Mouse (Mus musculus): Measurements from ENCODE around the gene Tmem72. TPM values are rescaled to one million over a fixed set of nuclear protein-coding genes. Genes with fewer than 3 reads are reported as not detected.
A peak's percentile ranks its signal among the peaks of the same experiment; 100 is the strongest.

Tmem72 gene
- polyA plus RNA-seq, 1 experiment, result 0.08 TPM

DNA sequence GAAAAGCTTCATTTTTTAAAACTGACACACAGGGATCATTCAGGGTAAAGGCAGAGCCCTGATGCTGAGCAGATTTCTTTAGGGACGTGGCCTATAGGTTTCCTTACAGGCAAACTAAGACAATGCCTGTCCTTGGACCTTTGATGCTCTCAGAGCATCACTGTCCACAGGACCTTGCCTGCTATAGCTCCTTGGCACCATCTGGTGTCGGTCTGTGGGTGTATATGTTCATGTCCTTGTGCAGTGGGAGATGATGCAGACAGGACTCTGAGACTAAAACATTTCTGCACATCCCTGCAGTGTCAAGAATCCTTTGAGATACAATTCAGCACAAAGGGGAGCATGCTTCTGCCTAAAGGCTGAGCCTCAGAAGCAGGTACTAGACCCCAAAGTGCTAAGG is 19.3 kb downstream of the Tmem72 start:
- no peak overlapping the region for H3K27ac ChIP-seq (ENCODE audit: insufficient read depth, low read length)
- no peaks in the 10 kb centered on the region for H3K4me1 ChIP-seq (ENCODE audit: control insufficient read depth, insufficient read depth, low read length)
- no peak overlapping the region for H3K4me3 ChIP-seq (ENCODE audit: insufficient read depth, low read length)
- TF ChIP-seq POLR2A (IDR thresholded peaks at IDR 0.05; ENCODE audit: extremely low read depth, insufficient read depth, low read length) (no peak), CTCF (IDR thresholded peaks at IDR 0.05; ENCODE audit: extremely low read depth, insufficient read depth, low read length) (peak; percentile 53)

DNA sequence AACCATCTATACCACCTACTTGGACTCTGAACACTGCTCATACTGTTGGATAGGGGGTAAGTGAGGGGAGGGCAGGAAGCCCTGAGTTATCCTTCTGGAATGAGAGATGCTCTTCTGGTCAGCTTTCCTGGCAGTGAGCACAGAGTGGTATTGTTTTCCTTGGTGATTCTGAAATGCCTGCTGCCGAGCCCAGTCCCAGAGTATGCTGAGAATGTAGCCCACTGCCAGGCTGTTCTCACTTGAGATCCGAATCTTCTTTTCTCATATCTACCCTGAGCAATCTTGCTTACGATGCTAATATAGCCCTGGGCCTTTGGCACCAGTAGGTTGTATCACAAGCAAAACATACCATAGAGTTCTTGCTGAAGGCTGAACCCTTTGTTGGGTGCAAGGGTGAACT is 22.4 kb downstream of the Tmem72 start:
- TF ChIP-seq CTCF (IDR thresholded peaks at IDR 0.05; ENCODE audit: extremely low read depth, insufficient read depth, low read length) (no peak), POLR2A (IDR thresholded peaks at IDR 0.05; ENCODE audit: extremely low read depth, insufficient read depth, low read length) (no peak)

DNA sequence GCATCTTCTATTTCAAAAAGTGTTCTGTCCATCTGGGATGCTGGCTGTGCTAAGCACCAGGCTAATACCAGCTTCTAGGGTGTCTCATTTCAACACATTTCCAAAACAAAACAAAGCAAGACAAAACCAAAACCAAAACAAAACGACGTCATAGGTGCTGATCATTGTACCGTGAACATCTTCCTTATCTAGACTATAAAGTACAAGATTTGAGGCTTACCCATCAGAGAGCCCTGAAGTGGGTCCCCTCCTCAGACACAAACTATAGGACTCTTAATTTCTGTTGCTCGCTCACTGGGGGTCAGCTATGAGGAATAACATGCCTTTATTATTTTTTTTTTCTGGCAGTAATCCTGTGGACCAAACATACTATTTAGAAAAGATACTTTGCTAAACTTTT is 23.1 kb downstream of the Tmem72 start:
- Histone ChIP-seq H3K4me1 (ENCODE audit: control insufficient read depth, insufficient read depth, low read length) (no peaks in the 10 kb centered on the region), H3K27ac (ENCODE audit: insufficient read depth, low read length) (no peak overlapping the region), H3K4me3 (ENCODE audit: insufficient read depth, low read length) (no peak overlapping the region)
- TF ChIP-seq CTCF (IDR thresholded peaks at IDR 0.05; ENCODE audit: extremely low read depth, insufficient read depth, low read length) (no peak), POLR2A (IDR thresholded peaks at IDR 0.05; ENCODE audit: extremely low read depth, insufficient read depth, low read length) (no peak)

More for the DNA sequence above, 22.4 kb downstream of the Tmem72 start:
- no peak overlapping the region for H3K4me3 ChIP-seq (ENCODE audit: insufficient read depth, low read length)
- H3K4me1 ChIP-seq (ENCODE audit: control insufficient read depth, insufficient read depth, low read length), result no peaks in the 10 kb centered on the region
- no peak overlapping the region for H3K27ac ChIP-seq (ENCODE audit: insufficient read depth, low read length)

DNA sequence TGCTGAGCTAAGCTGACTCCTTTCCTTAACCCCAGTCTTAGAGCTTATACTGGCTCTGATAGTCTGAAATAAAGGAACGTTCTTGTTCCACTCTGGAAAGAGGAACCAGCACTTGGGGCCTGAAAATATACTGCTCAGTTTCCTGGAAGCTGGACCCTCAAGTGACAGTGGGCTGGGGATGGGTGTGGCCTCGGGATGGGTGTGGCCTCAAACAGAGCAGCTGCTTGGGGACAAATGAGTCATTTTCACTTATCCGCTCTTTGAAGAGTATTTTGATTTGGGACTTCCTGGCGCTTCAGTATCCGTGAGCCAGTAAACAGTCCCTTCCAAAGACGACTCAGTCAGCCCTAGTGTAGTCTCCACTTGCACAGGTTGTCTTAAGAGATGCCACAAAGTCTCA is 34.4 kb downstream of the Tmem72 start:
- no peaks in the 10 kb centered on the region for H3K4me1 ChIP-seq (ENCODE audit: control insufficient read depth, insufficient read depth, low read length)
- H3K27ac ChIP-seq (ENCODE audit: insufficient read depth, low read length), result no peak overlapping the region
- H3K4me3 ChIP-seq (ENCODE audit: insufficient read depth, low read length), result no peak overlapping the region
- TF ChIP-seq POLR2A (IDR thresholded peaks at IDR 0.05; ENCODE audit: extremely low read depth, insufficient read depth, low read length), result no peak
- no peak for TF ChIP-seq CTCF (IDR thresholded peaks at IDR 0.05; ENCODE audit: extremely low read depth, insufficient read depth, low read length)

DNA sequence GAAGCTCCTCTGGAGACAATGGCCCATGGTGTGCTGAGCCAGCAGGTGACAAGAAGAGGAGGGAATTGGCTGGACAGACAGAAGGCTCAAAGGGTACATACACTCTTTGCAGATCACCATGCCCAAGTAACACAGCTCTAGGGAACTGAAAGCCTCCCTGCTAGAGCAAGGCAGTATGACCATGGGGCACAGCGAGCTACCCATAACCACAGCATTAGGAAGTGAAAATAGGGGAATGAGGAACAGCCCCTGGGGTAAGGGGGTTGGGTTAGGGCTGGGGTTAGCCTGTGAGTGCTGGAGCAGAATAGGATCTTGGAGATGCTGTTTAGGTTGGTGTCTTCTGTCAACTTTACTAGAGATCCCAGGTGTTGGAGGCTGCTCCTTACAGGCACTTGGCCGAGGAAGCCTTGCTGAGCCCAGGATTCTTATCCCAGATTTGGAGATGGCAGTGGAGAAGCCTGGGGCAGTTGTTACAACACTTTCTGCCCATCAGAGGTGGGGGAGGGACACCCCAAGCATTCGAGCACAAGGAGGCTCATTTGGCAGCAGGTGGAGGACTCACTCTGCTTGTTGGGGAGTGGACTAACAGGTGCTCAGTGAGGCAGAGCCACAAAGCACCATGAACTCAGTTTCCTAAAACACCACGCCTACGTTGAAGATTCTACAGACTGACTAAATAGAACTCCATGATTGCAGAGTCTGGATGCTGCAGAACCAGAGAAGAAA is 37.0 kb downstream of the Tmem72 start:
- no peaks in the 10 kb centered on the region for H3K4me1 ChIP-seq (ENCODE audit: control insufficient read depth, insufficient read depth, low read length)
- no peak overlapping the region for H3K27ac ChIP-seq (ENCODE audit: insufficient read depth, low read length)
- no peak overlapping the region for H3K4me3 ChIP-seq (ENCODE audit: insufficient read depth, low read length)
- TF ChIP-seq CTCF (IDR thresholded peaks at IDR 0.05; ENCODE audit: extremely low read depth, insufficient read depth, low read length) (no peak), POLR2A (IDR thresholded peaks at IDR 0.05; ENCODE audit: extremely low read depth, insufficient read depth, low read length) (no peak)

DNA sequence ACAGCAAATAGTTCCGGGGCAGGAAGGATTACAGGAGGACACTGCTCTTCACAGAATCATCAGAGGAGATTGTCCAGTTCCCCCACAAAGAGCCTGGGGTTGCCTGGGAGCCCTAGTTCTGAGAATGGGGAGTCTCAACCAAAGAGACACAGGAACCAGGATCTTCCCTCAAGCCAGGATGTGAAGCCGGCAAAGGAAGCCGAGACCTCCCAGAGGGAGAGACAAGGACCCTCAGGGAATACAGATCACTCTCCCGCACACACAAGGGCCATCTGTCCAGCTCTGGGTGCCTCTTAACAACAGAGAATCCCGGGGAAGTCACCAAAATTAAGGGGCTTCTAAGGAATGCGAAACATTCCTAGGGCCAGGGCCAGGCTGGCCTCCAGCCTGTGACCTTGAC is 39.4 kb downstream of the Tmem72 start:
- H3K27ac ChIP-seq (ENCODE audit: insufficient read depth, low read length), result no peak overlapping the region
- H3K4me3 ChIP-seq (ENCODE audit: insufficient read depth, low read length), result no peak overlapping the region
- no peaks in the 10 kb centered on the region for H3K4me1 ChIP-seq (ENCODE audit: control insufficient read depth, insufficient read depth, low read length)
- TF ChIP-seq POLR2A (IDR thresholded peaks at IDR 0.05; ENCODE audit: extremely low read depth, insufficient read depth, low read length) (no peak), CTCF (IDR thresholded peaks at IDR 0.05; ENCODE audit: extremely low read depth, insufficient read depth, low read length) (no peak)

DNA sequence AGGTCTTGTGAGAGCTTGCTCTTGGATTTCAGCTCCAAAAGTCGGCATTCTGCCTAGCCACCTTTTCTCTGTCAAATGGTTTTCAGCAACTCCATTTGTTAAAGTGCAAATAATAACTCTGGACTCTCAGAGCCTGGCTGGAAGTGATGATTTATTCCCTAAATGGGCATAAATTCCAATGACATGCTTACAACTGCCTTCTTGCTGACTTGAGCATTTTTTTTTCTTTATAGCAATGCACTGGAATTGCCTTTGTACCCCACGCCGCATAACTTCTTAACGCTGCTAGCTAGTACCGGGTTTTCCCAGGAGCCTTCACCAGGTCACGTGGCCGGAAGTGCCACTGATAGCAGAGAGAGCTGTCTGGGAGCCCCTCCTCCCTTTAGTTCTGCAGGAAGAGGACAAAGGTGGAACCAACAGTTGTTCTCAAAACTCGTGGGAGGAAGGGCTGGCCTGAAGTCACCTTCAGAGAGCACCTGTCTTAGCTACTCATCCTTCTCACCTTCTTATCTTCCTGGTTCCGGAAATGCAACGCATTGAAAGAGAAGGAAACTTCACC is 40.3 kb downstream of the Tmem72 start:
- H3K4me1 ChIP-seq (ENCODE audit: control insufficient read depth, insufficient read depth, low read length), result no peaks in the 10 kb centered on the region
- no peak for TF ChIP-seq CTCF (IDR thresholded peaks at IDR 0.05; ENCODE audit: extremely low read depth, insufficient read depth, low read length)
- no peak for TF ChIP-seq POLR2A (IDR thresholded peaks at IDR 0.05; ENCODE audit: extremely low read depth, insufficient read depth, low read length)
- H3K4me3 ChIP-seq (ENCODE audit: insufficient read depth, low read length), result no peak overlapping the region
- no peak overlapping the region for H3K27ac ChIP-seq (ENCODE audit: insufficient read depth, low read length)

DNA sequence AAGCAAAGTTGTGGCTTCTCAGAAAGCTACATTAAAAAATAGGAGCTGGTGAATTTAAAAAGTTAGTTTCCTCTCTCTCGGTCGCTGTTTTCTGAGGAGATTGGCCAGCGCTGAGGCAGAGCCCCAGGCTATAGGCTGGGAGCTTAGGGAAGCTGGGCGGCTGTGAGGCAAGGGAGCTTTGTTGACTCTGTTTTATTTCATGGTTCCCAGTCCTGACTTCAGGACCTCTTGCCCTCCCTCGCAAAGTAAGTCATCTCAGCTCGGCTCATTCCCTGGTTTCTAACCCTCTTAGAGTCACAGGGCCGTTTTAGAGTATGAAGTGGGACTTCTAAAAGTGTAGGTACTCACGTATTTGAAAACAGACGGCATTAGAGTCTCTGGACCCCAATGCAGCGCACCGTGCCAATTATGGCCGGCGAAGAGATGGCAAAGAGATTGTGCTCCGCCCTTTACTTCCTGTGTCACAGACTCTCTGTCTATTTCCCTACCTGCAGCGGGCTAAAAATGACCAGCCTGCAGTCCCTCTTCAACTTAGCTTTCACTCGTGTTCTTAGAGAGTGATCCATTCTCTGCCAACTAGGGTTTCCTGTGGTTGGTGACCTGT is 42.3 kb downstream of the Tmem72 start:
- no peak overlapping the region for H3K27ac ChIP-seq (ENCODE audit: insufficient read depth, low read length)
- H3K4me1 ChIP-seq (ENCODE audit: control insufficient read depth, insufficient read depth, low read length), result no peaks in the 10 kb centered on the region
- TF ChIP-seq POLR2A (IDR thresholded peaks at IDR 0.05; ENCODE audit: extremely low read depth, insufficient read depth, low read length) (no peak), CTCF (IDR thresholded peaks at IDR 0.05; ENCODE audit: extremely low read depth, insufficient read depth, low read length) (no peak)
- peak overlapping the region; percentile 43; the same call in 1 of the 2 replicates for H3K4me3 ChIP-seq (ENCODE audit: insufficient read depth, low read length)

DNA sequence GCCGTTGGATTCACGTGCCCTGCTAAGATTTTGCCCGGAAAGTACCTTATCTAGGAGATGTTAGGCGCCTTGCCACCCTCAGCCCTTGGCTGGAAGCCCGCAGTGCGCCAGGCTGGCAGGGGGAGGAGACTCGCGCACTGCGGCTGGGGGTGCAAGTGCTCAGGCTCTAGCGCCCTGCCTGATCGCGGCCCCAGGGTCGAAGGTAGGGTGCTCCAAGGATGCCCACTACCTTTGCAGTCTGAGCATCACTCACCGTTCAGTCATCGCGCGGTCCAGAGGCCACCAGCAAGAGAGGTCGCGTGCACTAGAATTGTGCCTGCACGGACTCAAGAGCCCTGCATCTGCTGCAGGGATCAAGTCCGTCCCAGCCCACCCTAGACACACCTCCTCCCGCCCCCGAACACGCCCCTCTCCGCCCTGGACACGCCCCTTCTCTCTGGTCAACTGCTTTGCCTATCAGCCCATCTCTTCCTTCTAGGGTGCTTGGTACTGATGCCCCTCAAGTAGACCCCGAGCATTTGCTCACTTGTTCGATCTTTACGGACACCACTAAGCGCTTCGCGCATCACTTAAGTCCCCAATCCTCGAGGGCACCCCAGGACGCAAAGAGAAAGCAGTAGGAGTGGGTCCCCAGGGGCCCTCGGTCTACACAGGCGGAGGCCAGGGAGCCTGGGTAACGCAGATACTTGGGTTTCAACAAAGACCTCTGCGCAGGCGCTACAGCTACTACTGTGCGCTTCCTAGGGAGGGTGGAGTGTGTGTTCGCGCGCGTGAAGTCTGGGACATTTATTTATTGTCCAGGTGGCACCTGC is 43.0 kb downstream of the Tmem72 start, which contains the start of gene Rassf4:
TSS of gene Rassf4 (minus strand) at position 482 of the 812 bp plus-strand sequence.
- H3K4me1 ChIP-seq (ENCODE audit: control insufficient read depth, insufficient read depth, low read length), result no peaks in the 10 kb centered on the region
- TF ChIP-seq POLR2A (IDR thresholded peaks at IDR 0.05; ENCODE audit: extremely low read depth, insufficient read depth, low read length) (no peak), CTCF (IDR thresholded peaks at IDR 0.05; ENCODE audit: extremely low read depth, insufficient read depth, low read length) (no peak)
- H3K27ac ChIP-seq (ENCODE audit: insufficient read depth, low read length), result no peak within 1 kb of the TSS
- H3K4me3 ChIP-seq (ENCODE audit: insufficient read depth, low read length), result peak within 1 kb of the TSS; percentile 43

Data from cortical plate, adult 2 months (tissue).